Mouse (Mus musculus) kidney, postnatal 10 days (tissue): ENCODE measurements around the gene Mc3r.

ENCODE experiments used
- DNase-seq: peaks from one replicate; pipeline ENCODE4 v3.0.0; 2021; ENCODE audit warnings: mixed read lengths

The Mc3r gene

GRCm38 (mm10) chr2:172299126-172299921 lies 51.0 kb downstream of the Mc3r start:
- DNase-seq: no peak
